Mouse (Mus musculus) liver, adult 2 months (tissue): Measurements from ENCODE around the gene Lpin3.

Experiments
- CTCF ChIP-seq: fragments of 200-500 bp; IDR thresholded peaks from 2 replicates; pipeline ENCODE4 v1.5.1; 2011; ENCODE audit warnings: low read depth, low read length, control low read depth
- POLR2A ChIP-seq: fragments of 200-500 bp; IDR thresholded peaks from 2 replicates; pipeline ENCODE4 v1.6.1; 2011; ENCODE audit warnings: low read length, control low read depth; ENCODE audit not compliant: insufficient read depth; ENCODE audit errors: extremely low read depth

- TF ChIP-seq POLR2A, result no peak
- TF ChIP-seq CTCF, result no peak
Observed at GRCm38 (mm10) chr2:160901656-160902412, 21.4 kb downstream of the Lpin3 start.
